Mouse (Mus musculus) spleen, adult 2 months (tissue): ENCODE measurements around the gene Tbck.

Source experiments
- CTCF ChIP-seq: fragments of 200-500 bp; IDR thresholded peaks from 2 replicates; pipeline ENCODE4 v1.5.1; 2011; ENCODE audit warnings: mild to moderate bottlenecking, inconsistent platforms; ENCODE audit not compliant: insufficient read depth, insufficient read length, insufficient replicate concordance; ENCODE audit errors: extremely low read depth
- POLR2A ChIP-seq: fragments of 200-500 bp; IDR thresholded peaks from 2 replicates; pipeline ENCODE4 v1.6.1; 2011; ENCODE audit warnings: low read depth, low read length, inconsistent platforms

GRCm38 (mm10) chr3:132851417-132851816, 167.5 kb downstream of the Tbck start:
- TF ChIP-seq POLR2A (no peak), CTCF (no peak)
